Mouse (Mus musculus): ENCODE measurements around the gene Gnaq. TPM values are rescaled to one million over a fixed set of nuclear protein-coding genes. Genes with fewer than 3 reads are reported as not detected.
A peak's percentile ranks its signal among the peaks of the same experiment; 100 is the strongest.
"Not testable (repeated sequence)": the region's sequence is repeated elsewhere in the genome, so short reads cannot be mapped to it uniquely, and the experiment has no call there.

The Gnaq gene
- total RNA-seq, 2 experiments from 2014 or later: 236 to 246 TPM

- DNase-seq: no peak
- intact Hi-C loops (cut with DNase I): no loop called here
Measured at GRCm38 (mm10) chr19:16251819-16252218, 119.2 kb downstream of the Gnaq start.

- DNase-seq: no peak
Measured at GRCm38 (mm10) chr19:16252696-16253095, 120.1 kb downstream of the Gnaq start.

GRCm38 (mm10) chr19:16254881-16255280 lies 122.2 kb downstream of the Gnaq start:
- intact Hi-C loops (cut with DNase I): no loop called here
- DNase-seq: no peak

More at GRCm38 (mm10) chr19:16252696-16253095, 120.1 kb downstream of the Gnaq start:
- intact Hi-C loops (cut with DNase I): no loop called here

GRCm38 (mm10) chr19:16255294-16255693 lies 122.7 kb downstream of the Gnaq start:
- no peak for DNase-seq
- intact Hi-C loops (cut with DNase I): no loop called here

GRCm38 (mm10) chr19:16258766-16259355 lies 126.2 kb downstream of the Gnaq start:
- DNase-seq: no peak
- intact Hi-C loops (cut with DNase I): no loop called here

- DNase-seq: no peak
- intact Hi-C loops (cut with DNase I): no loop called here
Measured at GRCm38 (mm10) chr19:16259786-16260434, 127.3 kb downstream of the Gnaq start.

- intact Hi-C loops (cut with DNase I): no loop called here
- DNase-seq: no peak
Measured at GRCm38 (mm10) chr19:16260435-16260832, 127.8 kb downstream of the Gnaq start.

GRCm38 (mm10) chr19:16260973-16261372 lies 128.3 kb downstream of the Gnaq start:
- intact Hi-C loops (cut with DNase I): no loop called here
- no peak for DNase-seq

- intact Hi-C loops (cut with DNase I): no loop called here
- no peak for DNase-seq
Measured at GRCm38 (mm10) chr19:16261631-16262030, 129.0 kb downstream of the Gnaq start.

GRCm38 (mm10) chr19:16262340-16262739 lies 129.7 kb downstream of the Gnaq start:
- intact Hi-C loops (cut with DNase I): no loop called here
- DNase-seq: no peak

- intact Hi-C loops (cut with DNase I); DNase-seq: not testable (repeated sequence)
Measured at GRCm38 (mm10) chr19:16267362-16267761, 134.7 kb downstream of the Gnaq start.

GRCm38 (mm10) chr19:16270236-16270635 lies 137.6 kb downstream of the Gnaq start:
- intact Hi-C loops (cut with DNase I): no loop called here

GRCm38 (mm10) chr19:16271002-16271401 lies 138.4 kb downstream of the Gnaq start:
- DNase-seq: peak; percentile 12
- intact Hi-C loops (cut with DNase I): no loop called here

More at GRCm38 (mm10) chr19:16270236-16270635, 137.6 kb downstream of the Gnaq start:
- no peak for DNase-seq

- intact Hi-C loops (cut with DNase I): no loop called here
- no peak for DNase-seq
Measured at GRCm38 (mm10) chr19:16273021-16273420, 140.4 kb downstream of the Gnaq start.

GRCm38 (mm10) chr19:16280231-16280630 lies 147.6 kb downstream of the Gnaq start:
- DNase-seq: no peak
- intact Hi-C loops (cut with DNase I): no loop called here

GRCm38 (mm10) chr19:16285051-16286028 lies 152.7 kb downstream of the Gnaq start:
- DNase-seq: peak; percentile 27
- intact Hi-C loops (cut with DNase I): no loop called here

- DNase-seq: no peak
- intact Hi-C loops (cut with DNase I): no loop called here
Measured at GRCm38 (mm10) chr19:16286451-16287175, 154.0 kb downstream of the Gnaq start.

GRCm38 (mm10) chr19:16287307-16287706 lies 154.7 kb downstream of the Gnaq start:
- intact Hi-C loops (cut with DNase I): no loop called here
- DNase-seq: no peak

- peak; percentile 43 for DNase-seq
- intact Hi-C loops (cut with DNase I): no loop called here
Measured at GRCm38 (mm10) chr19:16287971-16288370, 155.3 kb downstream of the Gnaq start.

- no peak for DNase-seq
- intact Hi-C loops (cut with DNase I): no loop called here
Measured at GRCm38 (mm10) chr19:16291088-16291487, 158.5 kb downstream of the Gnaq start.
